Mouse (Mus musculus): ENCODE data around the gene Birc6. TPM values are rescaled to one million over a fixed set of nuclear protein-coding genes. Genes with fewer than 3 reads are reported as not detected.

The Birc6 gene
- total and polyA plus RNA-seq, 2 experiments from 2014 or later: 86.0 to 121 TPM

DNA sequence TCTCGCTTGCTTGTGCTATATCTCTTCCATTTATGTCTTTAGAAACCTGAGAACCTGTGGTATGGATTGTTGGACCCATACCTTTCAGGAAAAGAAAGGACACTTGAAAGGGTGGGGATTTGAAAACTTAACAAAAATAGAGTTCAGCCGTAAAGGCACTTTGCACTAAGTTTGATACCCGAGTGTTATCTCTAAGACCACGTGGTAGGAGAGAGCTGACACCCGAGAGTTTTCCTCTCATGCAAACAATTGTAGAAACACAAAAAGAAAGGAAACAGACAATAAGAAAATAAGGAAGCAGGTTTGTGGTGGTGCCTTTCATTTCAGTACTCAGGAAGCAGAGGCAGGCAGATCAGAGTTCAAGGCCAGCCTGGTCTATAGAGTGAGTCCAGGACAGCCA is 26.0 kb downstream of the Birc6 start:
- ATAC-seq (no peak), DNase-seq (no peak)
- H3K9me3 ChIP-seq (ENCODE audit: low read length): no peaks in the 10 kb centered on the region
- 91% methylated on average over 5 of the region's 5 CpGs for WGBS
- no peak overlapping the region for H3K4me3 ChIP-seq (ENCODE audit: low read depth, low read length)
- H3K4me1 ChIP-seq (ENCODE audit: insufficient read depth): no peaks in the 10 kb centered on the region
- TF ChIP-seq CTCF (IDR thresholded peaks at IDR 0.05; ENCODE audit: low read depth): no peak
- no peak overlapping the region for H3K27ac ChIP-seq (ENCODE audit: low read depth, low read length)
- no peak overlapping the region for H3K9ac ChIP-seq
- H3K4me2 ChIP-seq (ENCODE audit: low read depth): no peak overlapping the region
- no peaks in the 10 kb centered on the region for H3K27me3 ChIP-seq (ENCODE audit: insufficient read depth, low read length)
- peaks cover 15% of the 10 kb centered on the region for H3K36me3 ChIP-seq (ENCODE audit: insufficient read depth)

DNA sequence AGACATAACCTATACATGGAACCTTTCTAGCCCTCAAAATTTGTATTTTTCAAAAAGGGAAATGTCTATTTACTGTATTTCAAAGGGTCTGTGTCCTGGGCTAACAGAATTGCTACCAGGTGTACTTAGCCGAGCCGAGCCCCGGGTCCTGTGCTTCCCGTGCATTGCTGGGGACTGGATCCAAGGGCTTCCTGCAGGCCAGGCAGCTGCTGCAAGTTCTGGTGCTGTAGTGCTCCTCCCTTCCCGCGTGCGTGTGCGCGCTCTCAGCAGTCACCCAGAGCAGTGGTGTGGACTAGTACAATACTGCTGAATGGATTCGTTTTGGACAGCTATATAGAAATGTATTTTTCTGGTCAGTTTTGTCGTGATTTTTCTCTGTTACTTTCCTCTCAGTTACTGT is 31.8 kb downstream of the Birc6 start:
- no peak for TF ChIP-seq CTCF (IDR thresholded peaks at IDR 0.05; ENCODE audit: low read depth)
- H3K27me3 ChIP-seq (ENCODE audit: insufficient read depth, low read length): no peaks in the 10 kb centered on the region
- peaks cover 12% of the 10 kb centered on the region for H3K36me3 ChIP-seq (ENCODE audit: insufficient read depth)
- no peak overlapping the region for H3K27ac ChIP-seq (ENCODE audit: low read depth, low read length)
- H3K4me1 ChIP-seq (ENCODE audit: insufficient read depth): no peaks in the 10 kb centered on the region
- H3K9me3 ChIP-seq (ENCODE audit: low read length): no peaks in the 10 kb centered on the region
- no peak for DNase-seq
- no peak overlapping the region for H3K9ac ChIP-seq
- ATAC-seq: no peak
- 92% methylated on average over 11 of the region's 11 CpGs for WGBS
- no peak overlapping the region for H3K4me3 ChIP-seq (ENCODE audit: low read depth, low read length)
- H3K4me2 ChIP-seq (ENCODE audit: low read depth): no peak overlapping the region

DNA sequence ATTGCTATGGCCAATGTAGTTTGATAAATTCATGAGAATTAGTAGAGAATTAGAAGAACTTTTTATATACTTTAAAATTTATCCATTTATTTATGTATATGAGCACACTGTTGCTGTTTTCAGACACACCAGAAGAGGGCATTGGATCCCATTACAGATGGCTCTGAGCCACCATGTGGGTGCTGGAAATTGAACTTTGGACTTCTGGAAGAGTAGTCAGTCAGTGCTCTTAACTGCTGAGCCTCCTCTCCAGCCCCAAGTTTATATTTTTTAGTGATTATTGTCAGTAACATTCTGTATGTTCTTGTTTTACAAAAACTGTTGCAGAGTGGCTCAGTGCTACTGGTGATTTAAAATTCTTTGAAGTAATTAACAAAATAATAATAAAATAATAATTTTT is 36.1 kb downstream of the Birc6 start:
- H3K9ac ChIP-seq: no peak overlapping the region
- DNase-seq: no peak
- no peaks in the 10 kb centered on the region for H3K4me1 ChIP-seq (ENCODE audit: insufficient read depth)
- no peak overlapping the region for H3K27ac ChIP-seq (ENCODE audit: low read depth, low read length)
- TF ChIP-seq CTCF (IDR thresholded peaks at IDR 0.05; ENCODE audit: low read depth): no peak
- no peak for ATAC-seq
- H3K4me3 ChIP-seq (ENCODE audit: low read depth, low read length): no peak overlapping the region
- peaks cover 15% of the 10 kb centered on the region for H3K36me3 ChIP-seq (ENCODE audit: insufficient read depth)
- no peaks in the 10 kb centered on the region for H3K9me3 ChIP-seq (ENCODE audit: low read length)
- H3K27me3 ChIP-seq (ENCODE audit: insufficient read depth, low read length): no peaks in the 10 kb centered on the region
- no peak overlapping the region for H3K4me2 ChIP-seq (ENCODE audit: low read depth)

DNA sequence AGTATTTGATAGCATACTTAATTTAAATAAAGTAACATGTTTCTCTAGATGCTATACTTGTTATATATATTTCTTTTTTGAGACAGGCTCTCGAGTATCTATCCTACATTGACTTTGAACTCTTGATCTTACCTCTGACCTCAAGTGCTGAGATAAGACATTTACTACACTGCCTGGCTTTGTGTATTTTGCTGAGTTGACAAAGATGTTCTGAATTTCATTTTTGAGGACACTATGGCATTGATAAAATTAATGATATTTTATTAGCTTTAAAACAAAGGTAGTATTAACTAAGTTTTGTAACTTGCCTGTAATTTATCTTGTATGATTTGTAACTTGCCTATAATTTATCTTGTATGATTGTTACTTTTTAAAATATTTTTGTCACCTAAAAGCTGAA is 41.1 kb downstream of the Birc6 start:
- Histone ChIP-seq H3K4me2 (ENCODE audit: low read depth) (no peak overlapping the region), H3K4me3 (ENCODE audit: low read depth, low read length) (no peak overlapping the region), H3K9ac (no peak overlapping the region), H3K27me3 (ENCODE audit: insufficient read depth, low read length) (no peaks in the 10 kb centered on the region), H3K36me3 (ENCODE audit: insufficient read depth) (peaks cover 7% of the 10 kb centered on the region; the same call in 1 of the 2 replicates), H3K4me1 (ENCODE audit: insufficient read depth) (no peaks in the 10 kb centered on the region), H3K9me3 (ENCODE audit: low read length) (no peaks in the 10 kb centered on the region), H3K27ac (ENCODE audit: low read depth, low read length) (no peak overlapping the region)
- no peak for TF ChIP-seq CTCF (IDR thresholded peaks at IDR 0.05; ENCODE audit: low read depth)
- ATAC-seq (no peak), DNase-seq (no peak)
- WGBS: 92% methylated on average over 1 of the region's 1 CpGs

DNA sequence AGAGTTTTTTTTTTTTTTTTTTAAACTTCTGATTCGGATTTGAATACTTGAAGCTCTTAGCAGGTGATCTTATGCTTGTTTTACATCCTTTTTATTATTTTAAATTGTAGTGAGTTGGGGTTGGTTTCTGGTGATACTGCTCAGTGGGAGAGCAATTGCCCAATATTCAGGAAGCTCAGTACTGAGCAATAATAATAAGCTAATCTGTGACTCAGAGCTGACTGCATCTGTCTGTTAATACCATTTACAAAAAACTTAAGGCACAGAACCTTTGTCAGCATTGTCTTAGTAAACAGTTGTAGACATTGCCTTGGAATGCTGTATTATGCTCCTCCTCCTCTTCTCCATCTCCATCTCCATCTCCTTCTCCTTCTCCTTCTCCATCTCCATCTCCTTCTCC is 42.5 kb downstream of the Birc6 start:
- H3K9me3 ChIP-seq (ENCODE audit: low read length): no peaks in the 10 kb centered on the region
- no peak overlapping the region for H3K27ac ChIP-seq (ENCODE audit: low read depth, low read length)
- ATAC-seq: no peak
- no peak overlapping the region for H3K9ac ChIP-seq
- DNase-seq: no peak
- H3K4me3 ChIP-seq (ENCODE audit: low read depth, low read length): no peak overlapping the region
- TF ChIP-seq CTCF (IDR thresholded peaks at IDR 0.05; ENCODE audit: low read depth): no peak
- no peaks in the 10 kb centered on the region for H3K27me3 ChIP-seq (ENCODE audit: insufficient read depth, low read length)
- no peak overlapping the region for H3K4me2 ChIP-seq (ENCODE audit: low read depth)
- H3K36me3 ChIP-seq (ENCODE audit: insufficient read depth): peaks cover 7% of the 10 kb centered on the region; the same call in 1 of the 2 replicates
- H3K4me1 ChIP-seq (ENCODE audit: insufficient read depth): no peaks in the 10 kb centered on the region
- WGBS: 86% methylated on average over 1 of the region's 1 CpGs

DNA sequence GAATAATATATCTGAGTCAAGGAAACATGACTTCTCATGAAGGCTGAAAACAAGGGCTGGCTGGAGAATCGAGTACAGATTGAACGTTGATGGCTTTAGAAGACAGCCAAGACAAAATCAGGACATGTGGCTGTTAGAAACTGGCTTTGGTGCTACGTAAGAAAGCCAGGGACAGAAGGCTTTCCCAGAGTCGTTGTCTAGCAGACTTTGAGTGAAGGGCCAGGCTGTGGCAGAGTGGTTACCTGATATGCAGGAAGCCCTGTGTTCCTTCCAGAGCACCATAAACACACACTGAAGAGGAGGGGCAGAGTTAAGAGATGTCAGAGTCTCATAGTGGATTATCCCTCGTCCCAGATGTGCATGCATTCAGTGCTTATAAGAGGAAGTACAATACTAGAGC is 49.1 kb downstream of the Birc6 start:
- ATAC-seq (peak; percentile 80), DNase-seq (peak; percentile 44)
- no peaks in the 10 kb centered on the region for H3K27me3 ChIP-seq (ENCODE audit: insufficient read depth, low read length)
- no peak overlapping the region for H3K27ac ChIP-seq (ENCODE audit: low read depth, low read length)
- no peak overlapping the region for H3K4me2 ChIP-seq (ENCODE audit: low read depth)
- H3K4me1 ChIP-seq (ENCODE audit: insufficient read depth): no peaks in the 10 kb centered on the region
- H3K36me3 ChIP-seq (ENCODE audit: insufficient read depth): peaks cover 19% of the 10 kb centered on the region
- no peak overlapping the region for H3K9ac ChIP-seq
- 63% methylated on average over 5 of the region's 5 CpGs for WGBS
- no peak overlapping the region for H3K4me3 ChIP-seq (ENCODE audit: low read depth, low read length)
- TF ChIP-seq CTCF (IDR thresholded peaks at IDR 0.05; ENCODE audit: low read depth): no peak
- H3K9me3 ChIP-seq (ENCODE audit: low read length): no peaks in the 10 kb centered on the region

DNA sequence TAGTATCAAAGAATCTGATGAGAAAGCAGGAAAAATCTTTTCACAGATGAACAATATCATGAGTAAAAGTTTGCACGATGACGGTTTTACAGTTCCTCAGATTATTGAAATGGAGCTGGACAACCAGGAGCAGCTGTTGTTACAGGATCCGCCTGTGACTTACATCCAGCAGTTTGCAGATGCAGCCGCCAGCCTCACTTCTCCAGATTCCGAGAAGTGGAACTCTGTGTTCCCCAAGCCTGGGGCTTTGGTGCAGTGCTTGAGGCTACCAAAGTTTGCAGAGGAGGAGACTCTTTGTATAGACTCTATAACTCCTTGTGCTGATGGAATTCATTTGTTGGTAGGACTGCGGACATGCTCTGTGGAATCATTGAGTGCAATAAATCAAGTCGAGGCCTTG is 51.5 kb downstream of the Birc6 start:
- no peak for ATAC-seq
- DNase-seq: no peak
- no peak overlapping the region for H3K4me3 ChIP-seq (ENCODE audit: low read depth, low read length)
- H3K27ac ChIP-seq (ENCODE audit: low read depth, low read length): no peak overlapping the region
- H3K36me3 ChIP-seq (ENCODE audit: insufficient read depth): peaks cover 19% of the 10 kb centered on the region
- H3K4me1 ChIP-seq (ENCODE audit: insufficient read depth): no peaks in the 10 kb centered on the region
- 94% methylated on average over 7 of the region's 7 CpGs for WGBS
- no peak overlapping the region for H3K9ac ChIP-seq
- no peak overlapping the region for H3K4me2 ChIP-seq (ENCODE audit: low read depth)
- no peaks in the 10 kb centered on the region for H3K9me3 ChIP-seq (ENCODE audit: low read length)
- no peak for TF ChIP-seq CTCF (IDR thresholded peaks at IDR 0.05; ENCODE audit: low read depth)
- H3K27me3 ChIP-seq (ENCODE audit: insufficient read depth, low read length): no peaks in the 10 kb centered on the region

DNA sequence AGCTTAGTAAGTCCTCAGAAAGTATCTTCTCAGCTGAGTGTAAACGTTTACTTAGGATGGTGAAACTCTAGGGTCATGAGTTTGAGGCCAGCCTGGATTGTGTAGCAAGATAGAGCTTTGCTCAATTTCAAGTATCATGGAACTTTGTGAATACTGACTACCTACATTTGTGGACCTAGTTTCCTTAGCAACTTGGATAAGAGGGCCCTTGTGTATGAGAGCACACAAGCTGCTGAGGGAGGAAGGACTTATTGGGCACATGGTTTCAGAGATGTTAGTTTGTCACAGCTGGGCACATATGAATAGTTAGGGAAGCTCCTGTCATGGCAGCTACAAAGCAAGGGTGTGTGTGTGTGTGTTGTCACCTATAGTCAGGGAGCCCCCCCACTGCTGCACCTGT is 52.6 kb downstream of the Birc6 start:
- no peaks in the 10 kb centered on the region for H3K27me3 ChIP-seq (ENCODE audit: insufficient read depth, low read length)
- H3K9ac ChIP-seq: no peak overlapping the region
- H3K27ac ChIP-seq (ENCODE audit: low read depth, low read length): no peak overlapping the region
- no peak overlapping the region for H3K4me3 ChIP-seq (ENCODE audit: low read depth, low read length)
- H3K4me2 ChIP-seq (ENCODE audit: low read depth): no peak overlapping the region
- DNase-seq (no peak), ATAC-seq (no peak)
- no peak for TF ChIP-seq CTCF (IDR thresholded peaks at IDR 0.05; ENCODE audit: low read depth)
- no peaks in the 10 kb centered on the region for H3K9me3 ChIP-seq (ENCODE audit: low read length)
- 90% methylated on average over 1 of the region's 1 CpGs for WGBS
- no peaks in the 10 kb centered on the region for H3K4me1 ChIP-seq (ENCODE audit: insufficient read depth)
- peaks cover 19% of the 10 kb centered on the region for H3K36me3 ChIP-seq (ENCODE audit: insufficient read depth)
